Mouse (Mus musculus) myocyte (in vitro differentiated cells): ENCODE data around the gene Cfap61.

Experiments used
- MYOG ChIP-seq, 3 experiments: IDR thresholded peaks; one replicate each; pipeline ENCODE4 v1.6.1; 2011; ENCODE audit warnings: control low read depth in 2 of 3, low read depth in 2 of 3, mild to moderate bottlenecking in 2 of 3; ENCODE audit not compliant: insufficient read length in 2 of 3, control insufficient read depth in 1 of 3, insufficient read depth in 1 of 3
- POLR2A ChIP-seq: IDR thresholded peaks from one replicate; pipeline ENCODE4 v1.6.1; 2011; ENCODE audit warnings: low read depth, mild to moderate bottlenecking, control low read depth, moderate library complexity; ENCODE audit not compliant: insufficient read length
- USF1 ChIP-seq: IDR thresholded peaks from one replicate; pipeline ENCODE4 v1.6.1; 2011; ENCODE audit warnings: low read depth, mild to moderate bottlenecking, control low read depth, moderate library complexity

- TF ChIP-seq USF1, result no peak
- TF ChIP-seq POLR2A, result no peak
- TF ChIP-seq MYOG (IDR thresholded peaks at IDR 0.05; ENCODE audit: control insufficient read depth in 1 of 3, insufficient read depth in 1 of 3, insufficient read length in 2 of 3, low read depth in 2 of 3), result no peak
Measured at GRCm38 (mm10) chr2:145970751-145971150, 36.2 kb downstream of the Cfap61 start.
